Mouse (Mus musculus) stomach, postnatal 0 days (tissue): ENCODE data around the gene Tbc1d23. TPM values are rescaled to one million over a fixed set of nuclear protein-coding genes. Genes with fewer than 3 reads are reported as not detected.

Source experiments
- ATAC-seq: fragments of 200-750 bp; cut with Nextera tagmentation; 2 replicates; pipeline ENCODE4 v1.8.0; 2017; ENCODE audit not compliant: low FRiP score, low TSS enrichment
- DNase-seq: peaks from one replicate; pipeline ENCODE4 v3.0.0-alpha.2; 2016; ENCODE audit warnings: low spot score
- H3K27ac ChIP-seq: fragments of 300-500 bp; sonication (generic); replicated peaks from 2 replicates; pipeline ENCODE4 v1.5.1; 2014; ENCODE audit warnings: mild to moderate bottlenecking, control low read depth
- H3K27me3 ChIP-seq: fragments of 300-500 bp; sonication (generic); 2 replicates; pipeline ENCODE4 v1.6.1; 2014; ENCODE audit warnings: low read length; ENCODE audit not compliant: control insufficient read depth, insufficient read depth
- H3K36me3 ChIP-seq: fragments of 300-500 bp; sonication (generic); 2 replicates; pipeline ENCODE4 v1.6.1; 2014; ENCODE audit warnings: low read length, mixed read lengths; ENCODE audit not compliant: control insufficient read depth, insufficient read depth
- H3K4me1 ChIP-seq: fragments of 300-500 bp; sonication (generic); replicated peaks from 2 replicates; pipeline ENCODE4 v1.6.1; 2014; ENCODE audit warnings: antibody characterized with exemption; ENCODE audit not compliant: control insufficient read depth, insufficient read depth
- H3K4me2 ChIP-seq: fragments of 300-500 bp; sonication (generic); replicated peaks from 2 replicates; pipeline ENCODE4 v1.6.1; 2014; ENCODE audit warnings: low read depth, mild to moderate bottlenecking, control low read depth, moderate library complexity
- H3K4me3 ChIP-seq: fragments of 300-500 bp; sonication (generic); 2 replicates; pipeline ENCODE4 v1.5.1; 2014; ENCODE audit warnings: low read depth, low read length, control low read depth
- H3K9ac ChIP-seq: fragments of 300-500 bp; sonication (generic); 2 replicates; pipeline ENCODE4 v1.6.1; 2014; ENCODE audit warnings: mild to moderate bottlenecking, low read length, control low read depth, mixed read lengths
- H3K9me3 ChIP-seq: fragments of 300-500 bp; sonication (generic); 2 replicates; pipeline ENCODE4 v1.6.1; 2016; ENCODE audit warnings: low read length; ENCODE audit not compliant: control insufficient read depth
- CTCF ChIP-seq: IDR thresholded peaks from 2 replicates; pipeline ENCODE4 v1.5.1; 2016; ENCODE audit warnings: antibody characterized with exemption, low read depth, mild to moderate bottlenecking, moderate library complexity
- EP300 ChIP-seq: optimal IDR thresholded peaks from 2 replicates; pipeline ENCODE3; 2016; ENCODE audit warnings: antibody characterized with exemption
- WGBS: fragments of 180-500 bp; shearing (Covaris S2); extraction: QIAGEN DNeasy Blood & Tissue Kit; methylation state at CpG from one replicate; pipeline ENCODE4 v1.1.7; 2014; 5-methylcytosine and 5-hydroxymethylcytosine counted together
- polyA plus RNA-seq: library from polyadenylated mRNA; unstranded; fragments of >200 nt; fragmentation: Nextera tagmentation; extraction: Ambion mirVana; gene quantifications from 2 replicates; pipeline ENCODE4 v1.2.1, GENCODE M21; 2015

The Tbc1d23 gene
- polyA plus RNA-seq = 16.9 and 17.1 TPM in 2 replicates

- H3K9ac ChIP-seq = peak within 1 kb of the TSS; percentile 97
- ATAC-seq (peak; percentile 100), DNase-seq (peak; percentile 99)
- H3K9me3 ChIP-seq = no peaks in the 10 kb centered on the region
- H3K27me3 ChIP-seq = no peaks in the 10 kb centered on the region
- peak within 1 kb of the TSS; percentile 79 for H3K4me2 ChIP-seq
- under 1% methylated on average over 42 of the region's 42 CpGs for WGBS
- TF ChIP-seq CTCF = no peak; the same call in 1 of the 2 replicates
- no peak for TF ChIP-seq EP300
- H3K4me3 ChIP-seq = peak within 1 kb of the TSS; percentile 97
- H3K36me3 ChIP-seq = no peaks in the 10 kb centered on the region
- peaks cover 2% of the 10 kb centered on the region; the same call in 1 of the 2 replicates for H3K4me1 ChIP-seq
- peak within 1 kb of the TSS; percentile 91 for H3K27ac ChIP-seq
Measured at GRCm38 (mm10) chr16:57231089-57231936, at the start of gene Tbc1d23. Gene Tbc1d23 (minus strand): TSS chr16:57231504.

- H3K4me2 ChIP-seq = no peak overlapping the region
- H3K4me3 ChIP-seq = no peak overlapping the region
- H3K4me1 ChIP-seq = no peaks in the 10 kb centered on the region
- ATAC-seq (no peak), DNase-seq (no peak)
- no peak overlapping the region for H3K27ac ChIP-seq
- no peaks in the 10 kb centered on the region for H3K27me3 ChIP-seq
- H3K9ac ChIP-seq = no peak overlapping the region
- H3K36me3 ChIP-seq = no peaks in the 10 kb centered on the region
- TF ChIP-seq CTCF = no peak
- WGBS = 82% methylated on average over 31 of the region's 31 CpGs
- H3K9me3 ChIP-seq = no peaks in the 10 kb centered on the region
Measured at GRCm38 (mm10) chr16:57280221-57281217, 49.2 kb upstream of the Tbc1d23 start.

GRCm38 (mm10) chr16:57278976-57279626 lies 47.8 kb upstream of the Tbc1d23 start:
- ATAC-seq = no peak
- no peak for DNase-seq
- Histone ChIP-seq H3K4me1 (no peaks in the 10 kb centered on the region), H3K4me2 (no peak overlapping the region), H3K27ac (no peak overlapping the region), H3K4me3 (no peak overlapping the region), H3K27me3 (no peaks in the 10 kb centered on the region), H3K9me3 (no peaks in the 10 kb centered on the region), H3K36me3 (no peaks in the 10 kb centered on the region), H3K9ac (no peak overlapping the region)
- TF ChIP-seq EP300 (no peak), CTCF (no peak)
- 83% methylated on average over 10 of the region's 12 CpGs for WGBS

- 91% methylated on average over 13 of the region's 13 CpGs for WGBS
- no peak overlapping the region for H3K9ac ChIP-seq
- no peaks in the 10 kb centered on the region for H3K36me3 ChIP-seq
- no peak for ATAC-seq
- H3K4me3 ChIP-seq = no peak overlapping the region
- H3K9me3 ChIP-seq = no peaks in the 10 kb centered on the region
- no peak overlapping the region for H3K4me2 ChIP-seq
- no peaks in the 10 kb centered on the region for H3K27me3 ChIP-seq
- no peak for DNase-seq
- no peak for TF ChIP-seq CTCF
- no peak for TF ChIP-seq EP300
- H3K4me1 ChIP-seq = no peaks in the 10 kb centered on the region
- H3K27ac ChIP-seq = no peak overlapping the region
Measured at GRCm38 (mm10) chr16:57269751-57270150, 38.4 kb upstream of the Tbc1d23 start.

- Histone ChIP-seq H3K9me3 (no peaks in the 10 kb centered on the region), H3K9ac (no peak overlapping the region), H3K4me2 (no peak overlapping the region), H3K27me3 (no peaks in the 10 kb centered on the region), H3K4me1 (no peaks in the 10 kb centered on the region), H3K4me3 (no peak overlapping the region), H3K27ac (no peak overlapping the region; the same call in 1 of the 2 replicates), H3K36me3 (no peaks in the 10 kb centered on the region)
- 72% methylated on average over 14 of the region's 14 CpGs for WGBS
- TF ChIP-seq CTCF = no peak
- no peak for TF ChIP-seq EP300
- DNase-seq = no peak
- no peak for ATAC-seq
Measured at GRCm38 (mm10) chr16:57268058-57268841, 36.9 kb upstream of the Tbc1d23 start.
